Mouse (Mus musculus) liver, postnatal 0 days (tissue): Measurements from ENCODE around the gene Dock3.

Experiments
- CTCF ChIP-seq: sonication (generic); IDR thresholded peaks from 2 replicates; pipeline ENCODE4 v1.5.1; 2016; ENCODE audit warnings: antibody characterized with exemption, low read depth
- EP300 ChIP-seq: IDR thresholded peaks from 2 replicates; pipeline ENCODE4 v1.6.1; 2016; ENCODE audit warnings: antibody characterized with exemption, low read depth, mild to moderate bottlenecking

DNA sequence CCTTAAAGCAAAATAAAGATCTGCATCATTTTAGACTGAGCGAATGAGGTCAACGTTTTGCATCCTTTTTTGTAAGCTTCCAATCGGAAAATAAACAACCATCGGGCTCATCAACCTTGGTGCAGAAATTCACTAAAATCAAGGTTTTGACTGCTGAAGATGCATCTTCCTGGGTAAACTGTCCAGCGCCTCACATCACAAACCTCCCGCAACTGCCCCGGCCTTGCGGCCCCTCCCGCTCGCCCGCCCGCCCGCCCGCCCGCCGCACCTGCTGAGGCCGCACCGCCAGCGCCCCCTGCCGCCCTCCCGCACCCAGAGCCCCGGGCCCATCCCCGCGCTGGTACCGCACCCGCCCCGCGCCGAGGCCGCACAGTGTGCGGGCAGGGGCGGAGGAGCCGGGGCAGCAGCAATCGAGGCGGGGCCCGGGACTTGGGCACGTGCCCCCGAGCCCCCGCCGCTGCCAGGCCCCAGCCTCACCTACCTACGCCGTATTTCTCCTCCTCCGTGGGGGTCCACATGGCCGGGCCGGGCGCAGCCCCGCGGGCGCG lies 644 bp downstream of the Dock3 start:
- TF ChIP-seq CTCF (no peak), EP300 (no peak)
